Mouse (Mus musculus) spleen, adult 12 weeks (tissue): ENCODE data around the gene Col9a2.

Experiments
- DNase-seq: peaks from one replicate; pipeline ENCODE4 v3.0.0; 2022; ENCODE audit warnings: low spot score

Gene Col9a2

DNA sequence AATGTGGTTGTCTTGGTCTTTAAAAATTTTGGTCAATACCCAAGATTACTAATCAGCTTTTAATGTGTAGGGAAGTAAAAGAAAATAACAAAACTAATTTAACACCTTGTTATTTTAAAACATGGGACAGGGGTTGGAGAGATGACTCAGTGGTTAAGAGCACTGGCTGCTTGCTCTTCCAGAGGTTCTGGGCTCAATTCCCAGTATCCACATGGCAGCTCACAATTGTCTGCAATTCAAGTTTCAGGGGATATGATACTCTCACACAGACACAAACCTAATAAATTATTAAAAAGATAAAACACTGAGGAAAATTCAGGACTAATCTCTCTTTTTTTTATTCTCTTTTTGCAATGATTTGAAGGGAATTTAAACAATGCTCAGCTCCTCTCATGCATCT lies 45.3 kb downstream of the Col9a2 start:
- DNase-seq: no peak

DNA sequence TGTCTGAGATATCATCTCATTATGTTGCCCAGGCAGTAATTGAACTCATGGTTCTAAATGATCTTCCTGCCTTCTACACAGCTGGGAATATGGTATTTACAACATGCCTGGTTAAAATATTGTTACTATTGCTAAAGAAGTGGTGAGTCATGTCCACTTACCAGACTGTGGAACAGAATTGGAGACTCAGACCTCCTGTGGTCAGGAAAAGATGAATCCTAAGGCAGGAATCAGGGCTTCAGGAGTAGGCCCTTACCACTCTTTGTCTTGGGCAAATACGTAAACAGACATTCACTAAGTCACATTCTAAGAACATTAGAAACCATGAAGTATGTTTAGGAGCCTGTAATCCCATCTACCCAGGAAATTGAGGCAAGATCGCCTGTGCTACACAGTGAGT lies 49.5 kb downstream of the Col9a2 start:
- DNase-seq: no peak

DNA sequence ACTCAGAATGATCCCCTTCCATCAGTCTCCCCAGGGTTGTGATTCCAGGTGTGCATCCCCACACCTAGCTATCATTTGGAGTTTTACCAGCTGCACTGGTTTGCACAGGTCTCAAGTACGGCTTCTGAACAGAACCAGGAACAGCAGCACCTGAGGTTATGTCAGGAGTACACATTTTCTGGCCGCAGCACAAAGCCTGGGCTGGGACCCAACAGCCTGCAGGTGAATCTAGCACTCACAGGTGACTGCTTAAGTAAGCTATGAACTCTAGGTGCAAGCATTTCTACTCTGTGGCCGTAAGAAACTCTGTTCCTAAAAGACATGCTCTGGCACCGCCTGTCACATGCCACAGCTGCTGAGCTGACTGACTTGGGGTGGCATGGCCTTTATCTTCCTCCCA lies 51.0 kb downstream of the Col9a2 start:
- DNase-seq: no peak

DNA sequence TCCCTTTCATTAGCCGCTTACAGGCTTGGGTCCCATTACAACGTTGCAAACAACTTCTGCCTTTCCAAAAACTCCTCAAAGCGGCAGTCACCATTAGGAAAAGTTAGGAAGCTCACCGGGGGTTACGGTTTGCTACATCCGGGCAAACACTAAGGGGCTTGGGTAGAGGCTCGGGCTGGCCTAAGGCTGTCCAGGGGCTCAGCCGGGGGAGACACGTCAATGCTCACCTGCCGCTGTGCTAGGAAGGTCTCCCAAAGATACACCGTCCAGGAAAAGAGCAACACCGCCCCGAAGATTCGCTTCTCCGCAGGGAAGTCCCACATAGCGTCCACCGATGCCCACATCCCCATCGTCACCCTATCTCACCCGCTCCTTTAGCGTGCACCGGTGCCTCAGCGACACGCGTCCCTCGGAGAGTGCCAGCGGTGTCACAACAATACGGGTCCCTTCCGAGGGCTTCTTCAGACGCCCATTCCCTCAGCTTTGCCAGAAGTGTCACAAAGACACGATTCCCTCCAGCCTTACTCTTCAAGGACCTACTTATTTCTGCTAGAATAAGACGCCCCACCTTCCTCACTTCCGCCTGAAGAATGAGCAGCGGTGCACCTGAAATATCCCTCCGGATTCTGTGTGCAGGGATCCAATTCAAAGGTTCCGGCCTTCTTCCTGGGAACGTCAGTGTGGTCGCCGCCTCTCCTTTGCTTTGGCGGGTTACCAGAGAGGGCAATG lies 58.6 kb downstream of the Col9a2 start, which contains the start of gene Zmpste24:
Gene Zmpste24 (minus strand): TSS at position 592 of the 729 bp plus-strand sequence.
- peak; percentile 73 for DNase-seq

DNA sequence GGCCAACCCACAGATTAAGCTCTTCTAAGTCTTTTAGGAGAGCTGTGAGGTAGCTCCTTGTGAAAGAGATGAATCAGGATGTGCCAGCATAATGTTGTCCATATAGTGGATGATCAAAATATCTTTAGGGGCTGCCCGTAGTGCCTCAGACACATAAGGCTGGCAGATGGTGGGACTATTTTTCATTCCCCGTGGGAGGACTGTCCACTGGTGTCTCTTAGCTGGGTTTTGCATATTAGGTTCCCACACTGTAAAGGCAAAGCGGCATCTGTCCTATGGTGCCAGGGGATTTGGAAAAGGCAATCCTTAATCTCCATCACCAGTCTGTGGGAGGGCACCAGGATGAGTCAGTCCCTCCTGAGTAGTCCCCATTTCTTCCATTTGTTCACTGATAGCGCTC lies 64.1 kb downstream of the Col9a2 start:
- DNase-seq: no peak
